Mouse (Mus musculus): ENCODE data around the gene Nploc4.

Nploc4 gene

DNA sequence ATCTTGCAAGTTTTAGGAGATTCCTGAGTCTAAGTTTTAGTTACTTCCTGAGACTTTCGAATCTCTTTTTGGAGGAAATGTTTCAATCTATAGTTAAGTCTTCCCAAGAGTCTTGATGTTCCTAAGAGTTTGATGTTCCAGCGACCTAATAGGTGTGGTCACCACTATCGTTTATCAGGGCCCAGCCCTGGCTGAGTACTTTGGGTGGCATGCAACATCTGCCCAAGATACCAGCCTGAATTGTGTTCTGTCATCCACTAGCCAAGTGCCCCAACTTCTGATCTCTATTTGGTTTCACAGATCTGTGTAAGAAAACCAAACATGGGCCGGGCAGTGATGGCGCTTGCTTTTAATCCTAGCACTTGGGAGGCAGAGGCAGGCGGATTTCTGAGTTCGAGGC lies 17.9 kb upstream of the Nploc4 start:
- POLR2A ChIA-PET: interaction anchor here in 2 of 4 experiments (0.6 to 3.1 kb wide), 5 partner anchors 9 to 177 kb away, joined by 3 to 19 read pairs (median 3); partner anchors contain the start of genes Arl16 (in 1 of the 2) and Tspan10 (in 1 of the 2)
- CTCF ChIA-PET: no interaction called here

DNA sequence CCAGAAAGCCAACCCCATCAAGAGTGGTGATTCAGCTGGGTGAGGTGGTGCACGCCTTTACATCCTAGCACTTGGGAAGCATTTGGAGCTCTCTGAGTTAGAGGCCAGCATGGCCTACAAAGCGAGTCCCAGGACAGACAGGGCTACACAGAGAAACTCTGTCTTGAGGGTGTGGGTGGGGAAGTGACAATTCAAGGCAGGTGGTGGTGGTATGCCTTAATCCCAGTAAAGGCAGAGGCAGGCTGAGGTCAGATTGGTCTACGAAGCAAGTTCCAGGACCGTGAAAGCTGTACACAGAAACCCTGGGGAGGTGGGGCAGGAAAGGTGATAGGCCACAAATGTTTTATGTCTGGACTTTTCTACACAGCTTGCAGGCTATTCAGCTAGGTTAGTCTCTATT lies 17.5 kb upstream of the Nploc4 start:
- ChIA-PET POLR2A (interaction anchor here in 2 of 4 experiments (0.6 to 1.0 kb wide), 3 partner anchors 10 to 135 kb away, joined by 3 to 5 read pairs (median 3); no protein-coding TSS in a partner anchor), CTCF (interaction anchor here in 1 of 4 experiments (0.7 kb wide), 1 partner anchor 265 kb away, joined by 3 read pairs; no protein-coding TSS in a partner anchor)

DNA sequence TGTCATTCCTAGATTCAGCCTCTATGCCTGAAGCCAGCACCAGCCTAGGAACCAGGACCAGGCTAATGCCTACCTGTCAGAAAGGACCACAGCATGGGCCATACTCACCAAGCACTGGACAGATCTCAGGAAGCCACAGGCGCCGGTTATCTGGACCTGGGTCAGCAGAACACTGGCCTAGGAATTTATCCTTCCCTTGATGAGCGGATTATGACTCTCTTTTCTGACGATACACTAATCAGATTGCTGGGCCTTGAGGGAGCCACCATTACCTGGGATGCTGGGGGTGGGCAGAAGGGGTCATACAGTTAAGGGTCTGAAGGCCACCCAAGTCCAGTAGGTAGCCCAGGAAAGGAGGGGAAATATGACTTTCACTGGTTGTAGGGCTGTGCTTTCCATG lies 15.8 kb upstream of the Nploc4 start, which contains the start of gene Pde6g:
Gene Pde6g, minus strand, starts transcription at position 195 of the 400 bp plus-strand sequence.
- CTCF ChIA-PET: interaction anchor here in 1 of 4 experiments (0.8 to 0.9 kb wide), 2 partner anchors 15 to 30 kb away, joined by 3 to 5 read pairs; partner anchors contain the start of gene Nploc4
- POLR2A ChIA-PET: interaction anchor here in 3 of 4 experiments (0.7 to 2.0 kb wide), 4 partner anchors 11 to 139 kb away, joined by 4 to 10 read pairs (median 6); partner anchors contain the start of genes Arl16 (in 1 of the 3) and Mrpl12 (in 1 of the 3)

DNA sequence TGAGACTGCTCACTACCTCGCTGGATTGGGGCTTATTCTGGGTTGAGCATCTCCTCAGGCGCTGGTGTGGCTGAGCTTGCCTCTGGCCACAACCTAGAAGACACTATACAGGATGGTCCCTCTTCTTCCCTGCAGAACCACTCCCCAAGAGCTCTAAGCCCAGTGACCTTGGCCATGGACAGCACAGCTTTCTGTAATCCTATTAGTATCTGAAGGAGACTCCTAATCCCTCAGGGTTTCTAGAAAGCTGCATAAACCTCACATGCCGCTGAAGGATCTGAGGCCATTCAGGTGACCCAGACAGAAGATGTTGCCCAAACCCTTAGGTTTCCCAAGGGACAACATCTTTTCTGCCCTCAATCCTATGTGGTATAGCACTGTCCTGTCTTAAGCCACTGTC lies 14.7 kb upstream of the Nploc4 start:
- CTCF ChIA-PET: interaction anchor here in 1 of 4 experiments (0.8 kb wide), 1 partner anchor 29 kb away, joined by 3 read pairs; no protein-coding TSS in a partner anchor

DNA sequence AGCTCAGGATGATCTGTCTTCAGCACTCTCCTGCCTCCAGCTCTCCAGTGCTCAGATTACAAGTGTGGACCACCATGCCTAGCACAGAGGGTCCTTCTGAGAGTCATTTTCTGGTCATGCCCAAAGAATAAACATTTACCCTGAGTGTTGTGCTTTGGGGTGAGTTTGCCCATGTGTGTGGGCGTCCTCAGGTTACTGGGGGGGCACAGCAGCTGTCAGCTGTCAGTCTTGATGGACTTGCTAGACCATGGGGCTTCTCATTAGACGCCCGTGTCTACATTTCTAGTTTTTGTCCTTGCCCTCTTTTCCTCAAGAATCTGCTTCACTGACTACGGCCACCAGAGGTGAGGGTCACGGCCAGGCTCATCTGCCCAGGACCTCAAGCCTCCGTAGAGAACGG lies 9.7 kb upstream of the Nploc4 start:
- POLR2A ChIA-PET: interaction anchor here in 3 of 4 experiments (0.6 to 3.2 kb wide), 12 partner anchors 9 to 196 kb away, joined by 3 to 20 read pairs (median 4); partner anchors contain the start of genes Ccdc137 (in 2 of the 3), Oxld1 (in 2 of the 3), Arl16 (in 1 of the 3) and Mrpl12 (in 1 of the 3)
- CTCF ChIA-PET: interaction anchor here in 3 of 4 experiments (0.6 to 2.1 kb wide), 5 partner anchors 10 to 968 kb away, joined by 3 to 8 read pairs (median 3); partner anchors contain the start of genes Ccdc137 (in 1 of the 3) and Oxld1 (in 1 of the 3)

More for the DNA sequence above, 14.7 kb upstream of the Nploc4 start:
- POLR2A ChIA-PET: interaction anchor here in 2 of 4 experiments (0.8 to 1.8 kb wide), 4 partner anchors 14 to 122 kb away, joined by 3 to 7 read pairs (median 4); partner anchors contain the start of genes Arl16 (in 2 of the 2) and Mrpl12 (in 1 of the 2)

DNA sequence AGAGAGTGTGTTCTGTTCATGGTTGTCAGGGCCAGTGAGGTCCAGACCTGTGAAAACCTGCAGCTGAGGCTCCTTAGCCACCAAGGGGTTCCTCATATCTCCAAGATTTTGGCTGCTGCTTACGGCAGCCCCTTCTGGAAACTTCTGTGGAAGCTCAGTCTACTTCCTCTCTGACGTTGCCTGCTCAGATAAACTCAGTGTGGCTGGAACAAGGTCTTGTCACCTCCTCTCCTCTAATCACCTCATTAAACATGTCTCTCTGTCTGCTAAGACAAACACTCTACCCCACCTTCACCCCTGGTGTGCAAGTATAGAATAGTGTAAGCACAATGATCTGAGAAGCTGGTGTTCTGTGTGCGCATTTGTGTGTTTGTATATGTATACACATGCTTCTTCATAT lies 8.0 kb upstream of the Nploc4 start:
- ChIA-PET POLR2A (no interaction called here), CTCF (interaction anchor here in 2 of 4 experiments (0.5 to 0.8 kb wide), 3 partner anchors 22 to 1121 kb away, joined by 3 to 14 read pairs (median 4); partner anchors contain the start of gene Arl16 (in 1 of the 2))

DNA sequence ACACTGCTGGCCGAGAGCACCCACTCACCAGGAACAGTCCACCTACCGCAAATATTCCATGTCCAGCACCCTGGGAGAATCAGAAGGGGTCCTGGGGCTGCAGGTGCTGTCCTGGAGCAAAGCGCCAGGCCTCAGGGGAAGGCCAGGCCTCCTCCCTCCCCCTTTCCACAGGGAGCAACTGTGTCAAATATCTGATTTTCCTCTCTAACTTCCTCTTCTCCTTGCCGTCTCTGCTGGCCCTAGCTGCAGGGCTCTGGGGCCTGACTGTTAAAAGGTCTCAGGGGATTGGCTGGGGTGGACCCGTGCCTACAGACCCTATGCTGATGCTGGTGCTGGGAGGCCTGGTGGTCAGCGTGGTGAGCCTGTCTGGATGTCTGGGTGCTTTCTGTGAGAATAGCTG lies 6.6 kb upstream of the Nploc4 start:
- ChIA-PET POLR2A (no interaction called here), CTCF (interaction anchor here in 1 of 4 experiments (0.6 kb wide), 1 partner anchor 228 kb away, joined by 3 read pairs; no protein-coding TSS in a partner anchor)

DNA sequence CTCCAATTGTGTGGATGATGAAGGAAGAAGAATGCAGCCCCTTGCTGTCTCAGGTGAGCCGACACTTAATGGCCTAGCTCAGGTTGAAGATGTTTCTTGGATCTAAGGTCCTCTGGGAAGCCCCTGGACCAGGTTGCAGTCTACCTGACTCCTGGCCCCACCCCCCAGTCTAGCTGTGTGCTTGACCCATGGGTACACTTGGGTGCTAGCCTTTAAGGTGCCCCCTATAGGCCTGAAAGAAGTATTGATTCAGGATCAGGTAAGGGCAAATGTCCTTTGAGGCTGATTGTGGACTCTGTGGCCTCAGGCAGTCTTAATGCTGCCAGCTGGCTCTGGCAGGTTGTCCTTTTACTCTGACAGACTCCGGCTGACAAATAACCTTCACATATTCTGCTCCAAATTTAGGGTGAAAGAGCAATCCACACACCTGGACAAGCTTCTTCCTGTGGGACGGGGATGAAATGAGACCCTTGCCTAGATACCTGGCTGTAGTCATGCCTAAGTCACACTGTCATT lies 5.3 kb upstream of the Nploc4 start:
- CTCF ChIA-PET: interaction anchor here in 1 of 4 experiments (0.5 to 1.5 kb wide), 4 partner anchors 15 to 47 kb away, joined by 3 to 6 read pairs (median 4); partner anchors contain the start of genes Ccdc137 and Oxld1
- POLR2A ChIA-PET: interaction anchor here in 2 of 4 experiments (0.7 to 2.1 kb wide), 5 partner anchors 13 to 47 kb away, joined by 3 to 7 read pairs (median 4); partner anchors contain the start of genes Ccdc137 (in 2 of the 2) and Oxld1 (in 2 of the 2)

DNA sequence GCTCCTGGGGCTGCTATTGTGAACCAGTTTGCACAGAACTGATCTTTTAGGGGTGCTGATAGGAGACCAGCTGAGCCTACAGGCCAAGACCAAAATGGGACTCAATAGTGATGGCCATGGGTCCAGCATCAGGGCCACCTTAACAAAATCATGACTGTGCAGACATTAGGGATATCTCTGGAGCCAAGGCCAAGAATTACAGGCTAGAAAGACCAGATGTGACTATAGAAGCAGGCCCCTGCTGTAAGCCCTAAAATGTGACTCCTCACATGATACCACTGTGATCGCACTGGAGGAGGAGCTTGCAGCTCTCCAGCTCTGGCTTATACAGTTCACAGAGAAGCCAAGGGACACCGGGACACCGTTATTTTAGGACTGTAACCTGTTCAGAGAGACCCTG lies 4.8 kb upstream of the Nploc4 start, which contains the start of gene Tspan10:
Gene Tspan10, plus strand, starts transcription at position 301 of the 400 bp plus-strand sequence.
- CTCF ChIA-PET: interaction anchor here in 1 of 4 experiments (0.5 to 1.5 kb wide), 4 partner anchors 15 to 47 kb away, joined by 3 to 6 read pairs (median 4); partner anchors contain the start of genes Ccdc137 and Oxld1
- POLR2A ChIA-PET: interaction anchor here in 2 of 4 experiments (0.7 to 2.1 kb wide), 6 partner anchors 13 to 47 kb away, joined by 3 to 7 read pairs (median 4); partner anchors contain the start of genes Ccdc137 (in 2 of the 2), Oxld1 (in 2 of the 2) and Mrpl12 (in 1 of the 2)

DNA sequence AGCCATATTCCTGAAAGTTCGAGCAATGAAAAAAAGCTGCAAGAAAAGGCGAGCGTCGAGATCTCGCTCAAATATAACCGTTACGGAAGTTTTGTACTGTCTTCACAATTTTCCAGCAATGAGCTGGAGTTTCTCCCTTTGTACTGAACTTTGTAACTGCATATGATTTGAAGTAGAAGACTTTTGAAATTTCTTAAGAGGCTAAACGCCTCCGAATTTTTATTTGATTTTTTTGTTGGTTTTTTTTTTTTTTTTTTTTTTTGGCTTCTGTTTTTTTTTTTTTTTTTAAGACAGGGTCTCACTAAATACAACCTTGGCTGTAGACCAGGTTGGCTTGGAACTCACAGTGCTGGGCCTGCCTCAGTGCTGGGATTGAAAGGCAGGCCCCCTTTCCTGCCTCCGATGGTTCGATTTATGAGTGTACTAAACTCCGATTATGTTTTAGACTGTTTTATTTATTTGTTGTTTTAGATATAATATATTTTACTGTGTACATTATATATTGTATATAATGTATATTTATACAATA lies 413 bp upstream of the Nploc4 start:
- ChIA-PET POLR2A (interaction anchor here (0.6 to 3.1 kb wide), 28 partner anchors 9 to 702 kb away, joined by 3 to 22 read pairs (median 4); partner anchors contain the start of genes Arl16 (in 3 of the 4), Ccdc137 (in 2 of the 4), Oxld1 (in 2 of the 4) and Mrpl12 (in 1 of the 4)), CTCF (interaction anchor here in 2 of 4 experiments (0.6 to 1.4 kb wide), 7 partner anchors 14 to 365 kb away, joined by 3 to 17 read pairs (median 5); partner anchors contain the start of genes Ccdc137 (in 1 of the 2), Oxld1 (in 1 of the 2) and Pde6g (in 1 of the 2))

DNA sequence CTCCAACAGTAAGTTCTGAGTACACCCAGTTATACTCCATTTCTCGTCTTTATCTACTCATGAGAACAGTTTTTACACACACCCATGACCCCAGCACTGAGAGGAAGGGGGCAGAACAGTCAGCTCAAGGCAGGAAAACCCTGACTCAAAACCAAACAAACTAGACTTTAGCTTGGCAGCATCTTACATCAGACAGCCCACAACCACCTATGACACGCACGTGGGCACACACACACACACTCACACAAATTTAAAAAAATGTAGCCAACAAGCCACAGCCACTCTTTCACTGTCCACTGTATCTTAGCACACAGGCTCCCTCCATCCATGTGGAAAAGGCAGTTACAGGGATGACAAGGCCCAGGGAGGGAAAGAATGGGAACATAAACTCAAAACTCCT lies 10.8 kb downstream of the Nploc4 start:
- POLR2A ChIA-PET: interaction anchor here in 3 of 4 experiments (0.8 to 1.8 kb wide), 7 partner anchors 10 to 77 kb away, joined by 3 to 6 read pairs (median 4); partner anchors contain the start of genes Faap100 (in 1 of the 3) and Nploc4 (in 1 of the 3)
- CTCF ChIA-PET: interaction anchor here in 1 of 4 experiments (0.5 kb wide), 1 partner anchor 57 kb away, joined by 3 read pairs; no protein-coding TSS in a partner anchor

DNA sequence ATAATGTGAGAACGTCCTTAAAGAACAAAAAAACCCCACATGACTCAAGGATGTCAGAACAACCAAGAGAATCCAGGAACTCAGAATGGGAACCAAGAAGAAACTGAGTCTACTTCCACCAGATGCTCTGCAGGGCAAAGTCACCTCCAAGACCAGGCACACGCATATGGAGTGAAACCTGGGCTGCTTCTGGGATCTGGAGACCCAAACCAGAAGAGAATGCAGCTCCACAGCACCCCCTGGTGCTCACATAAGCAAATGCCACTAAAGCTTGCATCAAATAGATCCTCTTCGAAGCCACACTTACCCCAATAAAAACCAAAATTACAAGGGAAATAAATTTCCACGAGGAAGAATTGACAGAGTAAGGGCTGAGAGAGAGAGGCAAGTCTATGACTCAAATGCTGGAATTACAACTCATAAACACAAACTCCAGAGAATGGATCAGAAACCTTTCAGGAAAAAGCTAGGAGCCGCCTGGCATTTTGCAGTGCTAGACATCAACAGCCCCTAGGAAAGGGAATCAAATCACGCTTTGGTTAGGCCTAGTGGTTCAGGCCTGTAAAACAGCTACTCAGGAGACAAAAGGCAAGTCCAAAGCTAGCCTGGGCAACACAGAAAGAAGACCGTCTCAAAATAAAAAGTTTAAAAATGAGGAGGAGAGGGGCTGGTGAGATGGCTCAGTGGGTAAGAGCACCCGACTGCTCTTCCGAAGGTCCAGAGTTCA lies 13.8 kb downstream of the Nploc4 start:
- POLR2A ChIA-PET: interaction anchor here (0.6 to 3.4 kb wide), 45 partner anchors 9 to 529 kb away, joined by 3 to 20 read pairs (median 4); partner anchors contain the start of genes Arl16 (in 3 of the 4), P4hb (in 3 of the 4), Baiap2 (in 2 of the 4) and Faap100 (in 2 of the 4)

DNA sequence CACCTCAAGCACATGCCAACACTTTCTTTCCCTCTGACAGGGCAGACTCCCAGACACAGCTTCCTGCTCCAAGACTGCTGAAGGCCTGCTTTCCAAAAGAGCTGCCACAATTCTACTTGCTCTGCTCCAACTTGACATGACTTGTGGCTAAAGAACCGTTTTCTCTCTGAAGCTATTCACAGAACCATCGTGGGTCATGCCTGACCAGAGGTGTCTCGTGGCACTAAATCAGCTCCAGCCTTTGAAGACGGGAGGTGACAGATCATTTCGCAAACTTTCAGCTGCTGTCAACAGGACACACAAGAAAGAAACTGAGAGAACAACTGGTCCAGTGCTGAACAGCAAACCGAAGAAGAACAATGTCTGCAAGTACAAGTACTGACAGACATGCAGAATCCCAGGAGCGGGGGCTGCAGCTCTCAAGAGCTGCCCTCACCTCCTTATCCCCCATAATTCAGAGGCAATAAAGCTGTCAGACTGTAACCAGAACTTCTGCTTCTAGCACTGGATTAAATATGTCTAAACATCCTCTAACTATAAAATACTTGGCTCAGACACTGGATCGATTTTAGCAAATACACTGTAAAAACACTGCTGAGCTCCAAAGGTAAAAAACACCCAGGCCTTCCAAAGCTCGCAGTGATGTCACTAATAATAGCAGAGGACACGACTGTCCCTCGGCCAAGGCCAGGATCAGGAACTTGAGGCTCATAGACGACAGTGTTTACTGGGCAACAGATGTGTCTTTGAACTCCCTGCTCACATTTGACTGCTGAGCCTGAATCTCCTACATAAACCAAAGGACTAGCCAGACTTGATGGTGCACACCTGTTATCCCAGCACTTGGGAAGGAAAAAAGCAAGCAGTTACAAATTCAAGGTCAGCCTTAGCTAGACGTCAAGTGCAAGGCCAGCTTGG lies 14.6 kb downstream of the Nploc4 start:
- ChIA-PET POLR2A (interaction anchor here (0.5 to 3.4 kb wide), 46 partner anchors 9 to 481 kb away, joined by 3 to 20 read pairs (median 4); partner anchors contain the start of genes P4hb (in 3 of the 4), Arl16 (in 2 of the 4), Baiap2 (in 2 of the 4) and Faap100 (in 2 of the 4)), CTCF (interaction anchor here (0.6 to 2.5 kb wide), 64 partner anchors 8 to 837 kb away, joined by 3 to 19 read pairs (median 4); partner anchors contain the start of genes Arl16 (in 3 of the 4), Ccdc137 (in 2 of the 4), Oxld1 (in 2 of the 4) and Faap100 (in 1 of the 4))

More for the DNA sequence above, 13.8 kb downstream of the Nploc4 start:
- CTCF ChIA-PET: interaction anchor here (0.6 to 2.5 kb wide), 77 partner anchors 9 to 1131 kb away, joined by 3 to 19 read pairs (median 4); partner anchors contain the start of genes Arl16 (in 3 of the 4), Ccdc137 (in 2 of the 4), Faap100 (in 2 of the 4) and Oxld1 (in 2 of the 4)

DNA sequence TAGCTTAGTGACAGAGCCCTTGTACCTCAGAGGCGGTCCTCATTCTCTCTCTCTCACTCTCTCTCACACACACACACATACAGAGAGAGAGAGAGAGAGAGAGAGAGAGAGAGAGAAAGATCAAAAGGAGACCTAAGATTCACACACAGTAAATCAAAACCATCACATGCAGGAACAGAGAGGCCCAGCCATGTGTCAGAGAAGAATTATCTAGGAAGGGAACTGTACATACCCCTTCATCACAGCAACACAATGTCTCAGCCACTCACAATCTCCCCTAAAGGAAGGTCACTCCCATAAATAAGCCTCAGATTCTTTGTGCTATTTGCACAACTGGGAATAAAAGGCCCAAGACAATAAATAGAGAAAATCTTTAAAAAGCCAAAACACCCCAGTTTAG lies 18.9 kb downstream of the Nploc4 start:
- ChIA-PET POLR2A (interaction anchor here in 2 of 4 experiments (0.5 to 1.1 kb wide), 4 partner anchors 14 to 77 kb away, joined by 3 to 4 read pairs (median 4); no protein-coding TSS in a partner anchor), CTCF (no interaction called here)

DNA sequence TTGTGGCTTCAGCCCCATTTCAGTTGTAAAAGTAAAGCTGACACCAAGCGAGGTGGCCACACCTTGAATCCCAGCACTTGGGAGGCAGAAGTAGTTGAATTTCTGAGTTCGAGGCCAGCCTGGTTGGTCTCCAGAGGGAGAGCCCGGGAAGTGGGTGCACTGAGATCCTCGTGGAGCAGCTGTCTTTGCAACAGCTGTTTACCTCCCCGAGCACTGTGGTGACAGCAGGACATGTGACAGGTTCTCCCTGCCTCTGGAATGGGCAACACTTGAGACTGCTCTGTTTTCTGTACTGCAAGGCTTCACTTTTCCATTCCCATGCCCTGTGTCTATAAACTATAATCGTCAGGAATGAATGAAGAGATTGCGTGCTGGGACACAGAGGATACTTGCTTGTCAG lies 19.7 kb downstream of the Nploc4 start:
- POLR2A ChIA-PET: interaction anchor here in 3 of 4 experiments (0.6 to 1.7 kb wide), 8 partner anchors 13 to 73 kb away, joined by 3 to 11 read pairs (median 3); partner anchors contain the start of genes Faap100 (in 1 of the 3) and Tspan10 (in 1 of the 3)
- CTCF ChIA-PET: interaction anchor here in 3 of 4 experiments (0.6 kb wide), 3 partner anchors 347 to 420 kb away, joined by 3 to 9 read pairs (median 3); no protein-coding TSS in a partner anchor

Measured in embryonic stem cell, embryonic (primary cell).